Mouse (Mus musculus): Measurements from ENCODE around the gene Trim58. TPM values are rescaled to one million over a fixed set of nuclear protein-coding genes. Genes with fewer than 3 reads are reported as not detected.

The Trim58 gene
- polyA plus RNA-seq, 1 experiment from 2014 or later, result 0.28 TPM

DNA sequence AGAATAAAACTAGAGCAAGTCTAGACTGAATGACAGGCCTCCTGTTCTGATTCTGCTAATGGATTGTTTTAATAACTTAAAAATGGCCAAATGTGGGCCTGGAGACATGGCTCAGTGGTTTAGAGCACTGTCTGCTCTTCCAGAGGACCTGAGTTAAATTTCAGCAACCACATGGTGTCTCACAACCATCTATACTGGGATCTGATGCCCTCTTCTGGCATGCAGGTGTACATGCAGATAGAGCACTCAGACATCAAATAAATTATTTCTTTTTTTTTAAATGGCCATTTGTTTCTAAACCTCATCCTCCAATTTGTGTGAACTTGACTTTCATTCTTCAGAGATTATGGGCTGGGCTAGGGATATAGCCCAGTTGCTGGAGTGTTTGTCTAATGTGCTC, 29.0 kb downstream of the Trim58 start:
- Histone ChIP-seq H3K4me3 (no peak overlapping the region), H3K27ac (replicated peaks) (no peak overlapping the region), H3K4me2 (replicated peaks) (no peak overlapping the region), H3K36me3 (no peaks in the 10 kb centered on the region), H3K4me1 (no peaks in the 10 kb centered on the region), H3K9ac (replicated peaks) (no peak overlapping the region), H3K9me3 (no peaks in the 10 kb centered on the region), H3K27me3 (no peaks in the 10 kb centered on the region)
- no peak for ATAC-seq (ENCODE audit: low FRiP score, low read depth)

DNA sequence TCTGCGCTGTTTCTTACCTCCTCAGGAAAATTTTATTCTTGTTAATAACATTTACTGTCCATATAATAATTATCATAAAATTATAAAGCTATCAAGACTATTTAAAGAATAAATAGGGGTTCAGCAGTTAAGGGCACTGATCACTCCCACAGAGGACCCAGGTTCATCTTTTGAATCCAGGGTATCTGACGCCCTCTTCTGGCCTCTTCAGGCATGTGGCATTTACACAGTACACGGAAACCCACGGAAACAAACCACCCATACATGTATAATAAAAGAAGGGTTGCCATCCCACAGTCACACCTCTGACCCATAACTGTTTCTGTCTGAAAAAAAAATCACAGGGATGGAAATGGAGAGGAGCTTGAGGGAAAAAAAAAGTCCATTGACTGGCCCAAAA, 31.6 kb downstream of the Trim58 start:
- no peak overlapping the region for H3K4me3 ChIP-seq
- no peak overlapping the region for H3K9ac ChIP-seq (replicated peaks)
- no peaks in the 10 kb centered on the region for H3K4me1 ChIP-seq
- no peak overlapping the region for H3K27ac ChIP-seq (replicated peaks)
- no peaks in the 10 kb centered on the region for H3K9me3 ChIP-seq
- H3K4me2 ChIP-seq (replicated peaks), result no peak overlapping the region
- H3K36me3 ChIP-seq, result no peaks in the 10 kb centered on the region
- no peak for ATAC-seq (ENCODE audit: low FRiP score, low read depth)
- 52% methylated on average over 4 of the region's 4 CpGs for WGBS
- H3K27me3 ChIP-seq, result no peaks in the 10 kb centered on the region

DNA sequence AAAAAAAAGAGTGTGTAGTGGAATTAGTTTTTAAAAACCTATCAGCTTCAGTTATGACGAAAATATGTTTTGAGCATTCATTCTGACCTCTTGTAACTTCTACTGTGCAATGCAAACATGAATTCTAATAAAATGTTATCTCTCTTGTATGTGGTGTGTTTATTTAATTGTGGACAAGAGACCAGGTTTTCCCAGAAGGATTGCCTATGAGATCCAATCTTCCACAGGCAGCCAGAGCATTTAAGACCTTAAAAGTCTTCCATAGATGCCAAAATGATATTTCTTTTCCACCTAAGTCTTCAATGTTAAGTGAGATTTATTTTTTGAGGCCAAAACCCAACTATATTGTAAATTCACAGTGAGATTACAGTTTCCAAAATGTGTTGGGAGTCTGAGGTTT, 40.5 kb downstream of the Trim58 start, which contains the start of gene Olfr320:
Gene Olfr320 (plus strand): TSS at position 301 of the 400 bp plus-strand sequence.
- H3K27me3 ChIP-seq, result no peaks in the 10 kb centered on the region
- no peak within 1 kb of the TSS for H3K9ac ChIP-seq (replicated peaks)
- H3K9me3 ChIP-seq, result no peaks in the 10 kb centered on the region
- no peaks in the 10 kb centered on the region for H3K4me1 ChIP-seq
- no peak within 1 kb of the TSS for H3K27ac ChIP-seq (replicated peaks)
- WGBS, result 91% methylated on average over 1 of the region's 1 CpGs
- no peak for ATAC-seq (ENCODE audit: low FRiP score, low read depth)
- H3K4me3 ChIP-seq, result no peak within 1 kb of the TSS
- H3K36me3 ChIP-seq, result no peaks in the 10 kb centered on the region
- H3K4me2 ChIP-seq (replicated peaks), result no peak within 1 kb of the TSS

DNA sequence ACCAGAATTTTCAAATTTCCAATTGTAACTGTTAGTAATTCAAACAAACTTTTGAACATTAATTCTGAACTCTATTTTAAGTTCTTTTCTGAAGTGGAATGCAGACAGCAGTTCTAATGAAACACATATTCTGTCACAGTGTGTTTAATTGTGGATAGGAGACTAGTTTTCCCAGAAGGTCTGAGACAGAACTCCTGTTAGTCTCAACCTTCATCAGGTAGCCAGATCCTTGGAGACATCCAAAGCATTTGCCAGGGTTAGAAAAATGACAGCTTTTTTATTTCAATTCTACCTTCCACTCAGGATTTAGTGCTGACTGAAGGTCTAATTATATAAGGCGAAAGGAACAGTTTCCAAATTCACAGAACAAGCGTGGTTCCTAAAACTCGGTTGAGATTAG, 58.6 kb downstream of the Trim58 start, which contains the start of gene Olfr319:
Gene Olfr319 (plus strand): TSS at position 301 of the 400 bp plus-strand sequence.
- no peaks in the 10 kb centered on the region for H3K36me3 ChIP-seq
- H3K9me3 ChIP-seq, result peaks cover 9% of the 10 kb centered on the region; the same call in 1 of the 2 replicates
- no peaks in the 10 kb centered on the region for H3K4me1 ChIP-seq
- H3K27ac ChIP-seq (replicated peaks), result no peak within 1 kb of the TSS
- no peaks in the 10 kb centered on the region for H3K27me3 ChIP-seq
- no peak within 1 kb of the TSS for H3K4me2 ChIP-seq (replicated peaks)
- no peak within 1 kb of the TSS for H3K9ac ChIP-seq (replicated peaks)
- 84% methylated on average over 3 of the region's 3 CpGs for WGBS
- no peak for ATAC-seq (ENCODE audit: low FRiP score, low read depth)
- H3K4me3 ChIP-seq, result no peak within 1 kb of the TSS

Other genes starting within 250 kb of the Trim58 start
- gene 1810065E05Rik, start 219.4 kb upstream of the Trim58 start, polyA plus RNA-seq (2016; fragmentation: Nextera tagmentation; extraction: Ambion mirVana), result not detected in 2 replicates
- gene Gm12253, start 207.9 kb upstream of the Trim58 start, polyA plus RNA-seq (2016; fragmentation: Nextera tagmentation; extraction: Ambion mirVana), result not detected in 2 replicates
- not detected in 2 replicates for gene Lypd9, start 187.5 kb upstream of the Trim58 start, polyA plus RNA-seq (2016; fragmentation: Nextera tagmentation; extraction: Ambion mirVana)
- not detected in 2 replicates for gene Olfr30, start 178.2 kb upstream of the Trim58 start, polyA plus RNA-seq (2016; fragmentation: Nextera tagmentation; extraction: Ambion mirVana)
- not detected in 2 replicates for gene Olfr332, start 147.9 kb upstream of the Trim58 start, polyA plus RNA-seq (2016; fragmentation: Nextera tagmentation; extraction: Ambion mirVana)
- not detected in 2 replicates for gene Olfr331, start 137.9 kb upstream of the Trim58 start, polyA plus RNA-seq (2016; fragmentation: Nextera tagmentation; extraction: Ambion mirVana)
- gene Olfr330, start 105.6 kb upstream of the Trim58 start, polyA plus RNA-seq (2016; fragmentation: Nextera tagmentation; extraction: Ambion mirVana), result not detected in 2 replicates
- gene Olfr329-ps, start 94.0 kb upstream of the Trim58 start, polyA plus RNA-seq (2016; fragmentation: Nextera tagmentation; extraction: Ambion mirVana), result not detected in 2 replicates
- 0.08 and 0.14 TPM in 2 replicates for gene Olfr328, start 84.8 kb upstream of the Trim58 start, polyA plus RNA-seq (2016; fragmentation: Nextera tagmentation; extraction: Ambion mirVana)
- gene Olfr224, start 69.9 kb upstream of the Trim58 start, polyA plus RNA-seq (2016; fragmentation: Nextera tagmentation; extraction: Ambion mirVana), result not detected in 2 replicates
- not detected in 2 replicates for gene Olfr325, start 62.7 kb upstream of the Trim58 start, polyA plus RNA-seq (2016; fragmentation: Nextera tagmentation; extraction: Ambion mirVana)
- not detected in 2 replicates for gene Olfr324, start 45.4 kb upstream of the Trim58 start, polyA plus RNA-seq (2016; fragmentation: Nextera tagmentation; extraction: Ambion mirVana)
- not detected in 2 replicates for gene 2210407C18Rik, start 24.4 kb upstream of the Trim58 start, polyA plus RNA-seq (2016; fragmentation: Nextera tagmentation; extraction: Ambion mirVana)
- gene Olfr323, start 10.0 kb upstream of the Trim58 start, polyA plus RNA-seq (2016; fragmentation: Nextera tagmentation; extraction: Ambion mirVana), result not detected in 2 replicates
- gene Olfr322, start 18.3 kb downstream of the Trim58 start, polyA plus RNA-seq (2016; fragmentation: Nextera tagmentation; extraction: Ambion mirVana), result not detected in 2 replicates
- not detected in 2 replicates for gene Olfr320, start 40.6 kb downstream of the Trim58 start, polyA plus RNA-seq (2016; fragmentation: Nextera tagmentation; extraction: Ambion mirVana)
- not detected in 2 replicates for gene Olfr319, start 58.7 kb downstream of the Trim58 start, polyA plus RNA-seq (2016; fragmentation: Nextera tagmentation; extraction: Ambion mirVana)
- not detected in 2 replicates for gene Olfr318, start 83.5 kb downstream of the Trim58 start, polyA plus RNA-seq (2016; fragmentation: Nextera tagmentation; extraction: Ambion mirVana)
- not detected in 2 replicates for gene Olfr317, start 98.7 kb downstream of the Trim58 start, polyA plus RNA-seq (2016; fragmentation: Nextera tagmentation; extraction: Ambion mirVana)
- gene Olfr316, start 112.3 kb downstream of the Trim58 start, polyA plus RNA-seq (2016; fragmentation: Nextera tagmentation; extraction: Ambion mirVana), result not detected in 2 replicates
- not detected in 2 replicates for gene Olfr315, start 132.7 kb downstream of the Trim58 start, polyA plus RNA-seq (2016; fragmentation: Nextera tagmentation; extraction: Ambion mirVana)
- not detected in 2 replicates for gene Olfr314, start 142.5 kb downstream of the Trim58 start, polyA plus RNA-seq (2016; fragmentation: Nextera tagmentation; extraction: Ambion mirVana)
- gene Fam183b, start 161.5 kb downstream of the Trim58 start, polyA plus RNA-seq (2016; fragmentation: Nextera tagmentation; extraction: Ambion mirVana), result 2.0 and 2.1 TPM in 2 replicates
- gene Olfr313, start 174.5 kb downstream of the Trim58 start, polyA plus RNA-seq (2016; fragmentation: Nextera tagmentation; extraction: Ambion mirVana), result not detected in 2 replicates
- gene Olfr312, start 188.8 kb downstream of the Trim58 start, polyA plus RNA-seq (2016; fragmentation: Nextera tagmentation; extraction: Ambion mirVana), result not detected in 2 replicates
- not detected in 2 replicates for gene Olfr311, start 198.8 kb downstream of the Trim58 start, polyA plus RNA-seq (2016; fragmentation: Nextera tagmentation; extraction: Ambion mirVana)
- 17.7 and 19.9 TPM in 2 replicates for gene Gm12258, start 206.7 kb downstream of the Trim58 start, polyA plus RNA-seq (2016; fragmentation: Nextera tagmentation; extraction: Ambion mirVana)
- gene 2810021J22Rik, start 226.8 kb downstream of the Trim58 start, polyA plus RNA-seq (2016; fragmentation: Nextera tagmentation; extraction: Ambion mirVana), result 10.2 and 13.7 TPM in 2 replicates